ENCODE assay signal across 9 mouse cellular contexts in the genomic region with DNA sequence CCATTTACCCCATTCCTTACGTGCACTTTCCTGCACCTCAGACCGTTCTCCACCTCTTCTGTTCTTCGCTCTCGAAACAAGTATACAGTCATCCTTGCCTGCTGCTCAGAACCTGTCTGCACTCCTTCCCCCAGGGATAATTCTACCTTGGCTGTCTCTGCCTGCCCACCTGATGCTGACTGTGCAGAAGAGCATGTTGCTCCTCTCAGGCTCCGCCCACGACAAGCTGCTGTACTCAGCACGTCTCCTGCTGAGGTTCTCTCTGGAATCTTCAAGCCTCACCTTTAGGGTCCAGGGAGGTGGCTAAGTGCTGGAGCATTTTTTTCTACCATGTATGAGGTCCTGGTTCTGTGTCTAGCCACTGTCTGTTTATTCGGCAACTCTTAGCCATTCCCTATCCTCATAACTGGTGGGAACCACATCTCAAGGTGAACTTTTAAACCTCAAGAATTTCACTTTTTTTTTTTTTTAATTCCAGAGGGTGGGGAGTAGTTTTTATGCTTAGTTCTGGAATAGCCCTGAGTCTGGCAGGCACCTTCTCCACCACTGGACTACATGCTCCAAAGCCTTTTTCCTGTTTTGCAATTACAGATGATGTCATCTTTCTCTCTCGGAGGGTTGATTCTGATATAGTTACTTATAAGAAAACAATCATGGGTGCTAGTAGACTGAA.
DNase-seq lines count a peak whose midpoint lies in the region; ATAC-seq and TF ChIP-seq lines count a peak whose summit lies in the region.
"Had no signal": no experiment of that assay in that cellular context is flagged by ENCODE, and none has a peak within 500 bp of the region (broad histone marks: within the 10 kb centered on the region; RNA-seq: fewer than 3 reads in every experiment).

No protein-coding gene starts in this region.

- H3K9me3 ChIP-seq in forebrain, embryonic 16.5 days (ENCODE audit: control insufficient read depth, low read length), result no peaks in the 10 kb centered on the region
- H3K9me3 ChIP-seq in kidney, postnatal 0 days (replicated peaks; ENCODE audit: low read length), result no peaks in the 10 kb centered on the region
- H3K9me3 ChIP-seq: embryonic facial prominence, embryonic 12.5 days had no signal

- 74% methylated on average over 9 of the region's 9 CpGs for WGBS in forebrain, embryonic 16.5 days
- WGBS in kidney, postnatal 0 days, result 64% methylated on average over 9 of the region's 9 CpGs

- no peaks in the 10 kb centered on the region for H3K36me3 ChIP-seq in forebrain, embryonic 16.5 days (ENCODE audit: control insufficient read depth, insufficient read depth)
- no peaks in the 10 kb centered on the region for H3K36me3 ChIP-seq in kidney, postnatal 0 days (ENCODE audit: insufficient read depth, low read length)

- peak; percentile 19 for DNase-seq in retina, postnatal 7 days (ENCODE audit: low read depth, low spot score)
- no peak for DNase-seq in retina, postnatal 1 day
- DNase-seq in kidney, postnatal 0 days (ENCODE audit: low spot score), result peak; percentile 35
- DNase-seq in testis, postnatal 14 days (ENCODE audit: low spot score), result no peak
- DNase-seq in embryo, embryonic 9.5 days (ENCODE audit: extremely low spot score), result no peak
- no peak for DNase-seq in cerebellum, postnatal 25 days

- no peak overlapping the region for H3K9ac ChIP-seq in forebrain, embryonic 16.5 days (replicated peaks; ENCODE audit: low read depth, low read length)
- H3K9ac ChIP-seq in kidney, postnatal 0 days (ENCODE audit: low read depth, low read length), result peak overlapping the region; percentile 55
- H3K9ac ChIP-seq: embryonic facial prominence, embryonic 12.5 days had no signal

- peaks cover 26% of the 10 kb centered on the region for H3K4me1 ChIP-seq in forebrain, embryonic 16.5 days (replicated peaks; ENCODE audit: control insufficient read depth, insufficient read depth, low read length)
- peaks cover 8% of the 10 kb centered on the region for H3K4me1 ChIP-seq in kidney, postnatal 0 days (replicated peaks; ENCODE audit: insufficient read depth, low read length)

- H3K4me2 ChIP-seq in forebrain, embryonic 16.5 days (ENCODE audit: low read length), result no peak overlapping the region
- H3K4me2 ChIP-seq in kidney, postnatal 0 days (ENCODE audit: low read length), result peak overlapping the region; percentile 55
- H3K4me2 ChIP-seq: embryonic facial prominence, embryonic 12.5 days had no signal

- H3K4me3 ChIP-seq in forebrain, embryonic 16.5 days (replicated peaks; ENCODE audit: low read length), result no peak overlapping the region
- H3K4me3 ChIP-seq in kidney, postnatal 0 days (replicated peaks; ENCODE audit: low read depth, low read length), result peak overlapping the region; percentile 38
- H3K4me3 ChIP-seq: embryonic facial prominence, embryonic 12.5 days had no signal

- H3K27me3 ChIP-seq in forebrain, embryonic 16.5 days (replicated peaks; ENCODE audit: control insufficient read depth, insufficient read depth, low read length), result no peaks in the 10 kb centered on the region
- no peaks in the 10 kb centered on the region for H3K27me3 ChIP-seq in kidney, postnatal 0 days (ENCODE audit: insufficient read depth, low read length)
- H3K27me3 ChIP-seq: embryonic facial prominence, embryonic 12.5 days had no signal

- ATAC-seq in forebrain, embryonic 16.5 days, result peak; percentile 11; the same call in 1 of the 2 replicates
- ATAC-seq in kidney, postnatal 0 days (replicated peaks; ENCODE audit: low FRiP score, low read depth), result peak; percentile 53
- ATAC-seq in megakaryocyte progenitor cell, adult 5-6 weeks (replicated peaks; ENCODE audit: poor library complexity), result peak; percentile 27; the same call in 1 of the 2 replicates

- H3K27ac ChIP-seq in forebrain, embryonic 16.5 days (ENCODE audit: low read length), result peak overlapping the region; percentile 76
- peak overlapping the region; percentile 93 for H3K27ac ChIP-seq in kidney, postnatal 0 days

- no peak for TF ChIP-seq CTCF in kidney, postnatal 0 days (IDR thresholded peaks at IDR 0.05; ENCODE audit: low read depth)

Comparison
In these comparisons a context has a peak if more than half of its experiments do, and no peak if none do; other contexts are left out.
1. DNase-seq: peak in retina, postnatal 7 days (single experiment) and kidney, postnatal 0 days (single experiment); none in retina, postnatal 1 day (single experiment), testis, postnatal 14 days (single experiment), embryo, embryonic 9.5 days (single experiment) and cerebellum, postnatal 25 days (0 of 2).
2. Peak in every context shown above with its lines, with median percentiles within 50 percentile points of each other: ATAC-seq.